In genomic region chr5:73372601-73373000, GRCm38 (mm10) we compare ENCODE assay signal across 21 mouse cellular contexts. TPM values are rescaled to one million over a fixed set of nuclear protein-coding genes. Genes with fewer than 3 reads are reported as not detected.
DNase-seq lines count a peak whose midpoint lies in the region; ATAC-seq and TF ChIP-seq lines count a peak whose summit lies in the region.
"Had no signal": no experiment of that assay in that cellular context is flagged by ENCODE, and none has a peak within 500 bp of the region (broad histone marks: within the 10 kb centered on the region; RNA-seq: fewer than 3 reads in every experiment).

No protein-coding gene starts in this region.

- H3K9me3 ChIP-seq in heart, embryonic 11.5 days (replicated peaks; ENCODE audit: control insufficient read depth, low read length) = no peaks in the 10 kb centered on the region
- H3K9me3 ChIP-seq: forebrain, embryonic 13.5 days; heart, embryonic 10.5 days; hindbrain, embryonic 12.5 days; hindbrain, embryonic 15.5 days had no signal

- TF ChIP-seq POLR2A in embryonic fibroblast, embryonic 13.5 days (IDR thresholded peaks at IDR 0.05; ENCODE audit: low read depth, low read length) = no peak

- TF ChIP-seq CTCF in embryonic fibroblast, embryonic 13.5 days (IDR thresholded peaks at IDR 0.05; ENCODE audit: borderline replicate concordance, insufficient read depth, low read length) = no peak

- H3K27ac ChIP-seq in embryonic fibroblast, embryonic 13.5 days (ENCODE audit: insufficient read depth, low read length) = peak overlapping the region; percentile 12; the same call in 1 of the 2 replicates
- H3K27ac ChIP-seq in heart, embryonic 11.5 days (ENCODE audit: low read depth, low read length) = no peak overlapping the region
- H3K27ac ChIP-seq: forebrain, embryonic 13.5 days; heart, adult 2 months; heart, embryonic 10.5 days; hindbrain, embryonic 12.5 days; hindbrain, embryonic 15.5 days had no signal

- no peaks in the 10 kb centered on the region for H3K36me3 ChIP-seq in heart, embryonic 11.5 days (ENCODE audit: control insufficient read depth, insufficient read depth, low read length)
- H3K36me3 ChIP-seq: heart, embryonic 10.5 days; hindbrain, embryonic 12.5 days; hindbrain, embryonic 15.5 days had no signal

- no peaks in the 10 kb centered on the region for H3K27me3 ChIP-seq in heart, embryonic 11.5 days (ENCODE audit: control insufficient read depth, insufficient read depth, low read length)
- H3K27me3 ChIP-seq: forebrain, embryonic 13.5 days; hindbrain, embryonic 12.5 days; hindbrain, embryonic 15.5 days; Patski had no signal

- no peak overlapping the region for H3K4me2 ChIP-seq in heart, embryonic 11.5 days
- H3K4me2 ChIP-seq: forebrain, embryonic 13.5 days; hindbrain, embryonic 12.5 days; hindbrain, embryonic 15.5 days had no signal

- 70% methylated on average over 5 of the region's 5 CpGs for WGBS in heart, embryonic 11.5 days (ENCODE audit: insufficient replicate concordance)

- DNase-seq in urinary bladder, postnatal 14 days (ENCODE audit: low spot score) = peak; percentile 72
- no peak for DNase-seq in urinary bladder, postnatal 4 days (ENCODE audit: low spot score in 2 of 2)
- DNase-seq in NIH3T3 (ENCODE audit: low read depth) = peak; percentile 21
- DNase-seq in cerebellum, adult 8-10 months = no peak
- DNase-seq: adrenal gland, postnatal 10 days; cerebellum, adult 18-20 months; cerebellum, adult 9-11 months; cerebellum, postnatal 25 days; gastrocnemius, postnatal 10 days; gastrocnemius, postnatal 36 days; heart, adult 2 months had no signal

- ATAC-seq in heart, embryonic 11.5 days (replicated peaks; ENCODE audit: insufficient number of reproducible peaks, low FRiP score, low TSS enrichment) = no peak
- ATAC-seq: forebrain, embryonic 13.5 days; forebrain, embryonic 16.5 days had no signal

- peaks cover 14% of the 10 kb centered on the region; the same call in 1 of the 2 replicates for H3K4me1 ChIP-seq in embryonic fibroblast, embryonic 13.5 days (ENCODE audit: control insufficient read depth, insufficient read depth, low read length)
- no peaks in the 10 kb centered on the region for H3K4me1 ChIP-seq in heart, embryonic 11.5 days (ENCODE audit: control insufficient read depth, insufficient read depth, low read length)
- H3K4me1 ChIP-seq: forebrain, embryonic 13.5 days; heart, embryonic 10.5 days; hindbrain, embryonic 12.5 days; hindbrain, embryonic 15.5 days had no signal

- H3K9ac ChIP-seq in heart, embryonic 11.5 days (ENCODE audit: low read depth, low read length) = no peak overlapping the region
- H3K9ac ChIP-seq: forebrain, embryonic 13.5 days; hindbrain, embryonic 12.5 days; hindbrain, embryonic 15.5 days had no signal

- no peak overlapping the region for H3K4me3 ChIP-seq in embryonic fibroblast, embryonic 13.5 days (ENCODE audit: insufficient read depth, low read length)
- no peak overlapping the region for H3K4me3 ChIP-seq in heart, embryonic 11.5 days (ENCODE audit: low read depth, low read length)
- H3K4me3 ChIP-seq: erythroblast, embryonic 14.5 days; forebrain, embryonic 13.5 days; heart, adult 2 months; heart, embryonic 10.5 days; hindbrain, embryonic 12.5 days; hindbrain, embryonic 15.5 days had no signal

RNA-seq across cellular contexts. Expression of gene Ociad2, which starts 31.8 kb away (rescaled TPM):
- polyA plus RNA-seq in embryonic fibroblast, embryonic 13.5 days (2011; ENCODE audit: insufficient read length, low read depth, missing spikeins) = 18.0 and 25.0 TPM in 2 replicates
- polyA plus RNA-seq in heart, embryonic 11.5 days (2014; fragmentation: Nextera tagmentation; extraction: Ambion mirVana) = 21.6 and 22.5 TPM in 2 replicates
- polyA plus RNA-seq: erythroblast, embryonic 14.5 days had no signal

RNA-seq across cellular contexts. Expression of gene Cwh43, which starts 33.3 kb away (rescaled TPM):
- not detected in 2 replicates for polyA plus RNA-seq in embryonic fibroblast, embryonic 13.5 days (2011; ENCODE audit: insufficient read length, low read depth, missing spikeins)
- polyA plus RNA-seq in heart, embryonic 11.5 days (2014; fragmentation: Nextera tagmentation; extraction: Ambion mirVana) = not detected in 2 replicates
- polyA plus RNA-seq: erythroblast, embryonic 14.5 days; forebrain, embryonic 16.5 days; heart, adult 2 months; heart, embryonic 10.5 days; heart, embryonic 14.5 days; hindbrain, embryonic 12.5 days; Patski had no signal

Comparison
In these comparisons a context has a peak if more than half of its experiments do, and no peak if none do; other contexts are left out.
1. DNase-seq: peak in urinary bladder, postnatal 14 days (single experiment) and NIH3T3 (single experiment); none in urinary bladder, postnatal 4 days (0 of 2) and cerebellum, adult 8-10 months (single experiment).